Mouse (Mus musculus): Measurements from ENCODE around the gene Gmeb2.

Gmeb2 gene

DNA sequence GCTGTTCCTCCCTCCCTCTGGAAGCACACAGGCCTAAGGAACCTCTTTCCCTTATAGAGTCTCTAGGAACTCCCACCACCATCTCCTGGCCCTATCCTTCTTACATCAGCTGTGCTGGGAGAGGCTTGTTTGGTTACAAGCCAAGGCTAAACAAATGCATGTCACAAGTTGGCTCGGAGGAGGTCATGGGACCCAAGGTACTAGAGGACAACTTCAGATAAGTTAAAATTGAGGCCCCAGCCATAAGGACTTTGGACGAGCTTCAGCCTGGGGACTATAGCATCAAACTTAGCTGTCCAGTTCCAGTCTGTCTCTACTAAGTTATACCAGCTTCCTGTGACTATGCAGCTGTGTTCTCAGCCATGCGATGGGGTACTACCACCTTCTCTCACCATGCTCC is 60.7 kb downstream of the Gmeb2 start:
- no peak for DNase-seq (ENCODE audit: low read depth, low spot score)

DNA sequence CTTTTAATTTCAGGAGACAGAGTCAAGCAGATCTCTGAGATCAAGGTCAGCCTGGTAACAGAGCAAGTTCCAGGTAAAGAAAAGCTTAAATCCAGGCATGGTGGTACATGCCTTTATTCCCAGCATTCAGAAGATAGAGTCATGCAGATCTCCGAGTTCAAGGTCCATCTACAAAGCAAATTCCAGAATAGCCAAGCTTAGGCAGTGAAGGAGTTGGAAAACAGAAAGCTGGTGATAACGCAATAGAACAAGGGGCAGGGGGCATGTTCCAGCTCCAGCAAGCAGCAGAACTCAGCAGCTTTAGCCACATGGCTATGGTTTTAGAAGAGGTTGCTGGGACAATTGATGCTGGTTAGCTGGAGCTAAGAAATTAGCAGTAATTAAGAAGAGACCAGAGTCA is 62.8 kb downstream of the Gmeb2 start:
- DNase-seq (ENCODE audit: low read depth, low spot score) = no peak

DNA sequence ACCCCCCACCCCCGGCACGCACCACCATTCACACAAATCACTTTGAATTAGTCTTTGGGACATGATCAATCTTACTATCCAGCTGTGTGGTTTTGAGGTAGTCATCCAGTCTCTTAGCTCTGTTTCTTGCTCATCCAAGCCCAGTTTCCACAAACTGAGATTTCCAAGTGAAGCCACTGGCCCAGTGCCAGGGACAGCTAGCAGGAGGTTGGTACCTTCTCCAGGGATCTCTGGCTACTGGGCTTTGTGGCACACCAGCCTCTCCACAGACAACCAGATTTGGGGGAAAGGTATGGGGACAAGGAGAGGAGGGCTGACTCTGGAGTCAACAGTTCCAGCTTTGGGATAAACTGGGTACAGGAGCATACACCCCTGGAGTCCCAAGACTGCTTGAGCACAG is 67.5 kb downstream of the Gmeb2 start:
- DNase-seq (ENCODE audit: low read depth, low spot score) = no peak

DNA sequence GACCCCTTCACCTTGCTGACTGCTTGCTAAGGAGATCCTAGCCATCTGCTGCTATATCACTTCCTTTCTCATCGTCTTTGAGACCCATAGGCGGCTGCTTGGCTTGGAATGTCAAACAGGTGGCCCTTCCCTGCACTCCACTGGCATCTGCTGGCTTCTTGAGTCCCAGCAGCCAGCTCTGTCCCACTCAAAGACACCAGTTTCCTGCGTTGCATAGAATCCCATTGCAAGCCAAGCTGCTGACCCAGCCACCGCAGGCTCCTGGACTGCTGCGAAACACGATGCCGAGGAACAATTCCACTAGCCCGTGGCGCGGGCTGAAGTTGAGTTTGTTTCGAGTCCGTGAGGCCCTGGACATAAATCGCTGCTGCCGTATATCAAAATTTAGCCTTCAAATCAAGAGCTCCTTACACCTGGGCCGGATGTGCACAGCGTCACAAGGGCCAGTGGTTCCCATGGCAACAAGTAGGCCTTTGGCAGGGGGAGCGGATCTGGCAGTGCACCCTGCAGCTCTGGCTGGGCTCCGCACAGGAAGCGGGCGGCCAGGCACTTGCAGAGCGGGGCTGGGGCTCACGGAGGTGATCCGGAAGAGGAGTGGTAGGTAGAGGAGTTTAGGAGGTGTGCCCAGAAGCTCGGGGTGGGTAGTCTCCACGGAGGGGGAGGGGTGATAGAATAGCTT is 68.2 kb downstream of the Gmeb2 start, which contains the start of gene Fndc11:
Gene Fndc11 (plus strand): TSS at position 476 of the 679 bp plus-strand sequence.
- DNase-seq (ENCODE audit: low read depth, low spot score) = peak; percentile 93

DNA sequence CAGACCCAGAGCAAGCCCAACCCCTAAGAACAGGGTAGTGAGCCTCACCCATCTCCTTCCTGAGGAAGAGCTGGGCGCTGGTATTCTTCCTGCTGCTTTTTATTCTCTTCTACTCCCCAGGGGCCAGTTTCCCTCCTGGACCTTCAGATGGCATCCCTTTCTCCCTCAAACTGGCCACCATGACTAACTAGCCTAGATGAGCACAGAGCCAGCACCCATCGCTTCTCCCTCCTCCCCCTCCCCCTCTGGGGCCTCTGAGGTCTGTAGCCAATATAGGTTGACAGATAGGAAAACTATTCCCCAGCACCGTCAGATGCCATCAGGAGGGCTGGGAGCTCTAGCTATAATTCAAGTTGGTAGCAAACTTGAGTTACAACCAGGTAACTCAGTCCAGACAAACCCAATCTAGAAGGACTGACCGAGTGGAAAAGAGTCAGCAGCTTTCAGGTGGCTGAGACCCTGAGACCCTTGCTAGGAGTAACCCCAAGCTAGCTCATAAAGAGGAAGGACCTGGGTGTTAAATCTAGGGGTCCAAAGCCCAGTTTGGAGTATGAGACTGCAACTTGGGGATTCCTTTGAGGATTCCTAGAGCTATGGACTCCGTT is 68.9 kb downstream of the Gmeb2 start:
- DNase-seq (ENCODE audit: low read depth, low spot score) = no peak

GRCm38 (mm10) chr2:181216037-181216436 is 71.8 kb downstream of the Gmeb2 start:
- DNase-seq (ENCODE audit: low read depth, low spot score) = no peak

- DNase-seq (ENCODE audit: low read depth, low spot score) = peak; percentile 77
Measured at GRCm38 (mm10) chr2:181213021-181213445, 74.8 kb downstream of the Gmeb2 start, which contains the start of gene Srms. Gene Srms (minus strand): TSS chr2:181213185.

GRCm38 (mm10) chr2:181212389-181213020 is 75.3 kb downstream of the Gmeb2 start:
- DNase-seq (ENCODE audit: low read depth, low spot score) = no peak

- DNase-seq (ENCODE audit: low read depth, low spot score) = no peak
Measured at GRCm38 (mm10) chr2:181206118-181206517, 81.7 kb downstream of the Gmeb2 start.

- DNase-seq (ENCODE audit: low read depth, low spot score) = no peak
Measured at GRCm38 (mm10) chr2:181205678-181206077, 82.2 kb downstream of the Gmeb2 start.

- DNase-seq (ENCODE audit: low read depth, low spot score) = no peak
Measured at GRCm38 (mm10) chr2:181202886-181203285, 84.9 kb downstream of the Gmeb2 start.

- no peak for DNase-seq (ENCODE audit: low read depth, low spot score)
Measured at GRCm38 (mm10) chr2:181202422-181202821, 85.4 kb downstream of the Gmeb2 start, which contains the start of gene Ptk6. Gene Ptk6 (minus strand): TSS chr2:181202789.

- no peak for DNase-seq (ENCODE audit: low read depth, low spot score)
Measured at GRCm38 (mm10) chr2:181201606-181202005, 86.2 kb downstream of the Gmeb2 start.

Data from ES-CJ7 (cell line).